Mouse (Mus musculus) liver, adult 2 months (tissue): ENCODE data around the gene Bcar3.

Source experiments
- CTCF ChIP-seq: fragments of 200-500 bp; IDR thresholded peaks from 2 replicates; pipeline ENCODE4 v1.5.1; 2011; ENCODE audit warnings: low read depth, low read length, control low read depth
- POLR2A ChIP-seq: fragments of 200-500 bp; IDR thresholded peaks from 2 replicates; pipeline ENCODE4 v1.6.1; 2011; ENCODE audit warnings: low read length, control low read depth; ENCODE audit not compliant: insufficient read depth; ENCODE audit errors: extremely low read depth

- TF ChIP-seq POLR2A (no peak), CTCF (no peak)
Measured at GRCm38 (mm10) chr3:122360721-122361138, 66.8 kb downstream of the Bcar3 start.
